Mouse (Mus musculus) limb, embryonic 13.5 days (tissue): ENCODE measurements around the gene Lrrc61. TPM values are rescaled to one million over a fixed set of nuclear protein-coding genes. Genes with fewer than 3 reads are reported as not detected.
"Not testable (repeated sequence)": the region's sequence is repeated elsewhere in the genome, so short reads cannot be mapped to it uniquely, and the experiment has no call there.

Source experiments
- ATAC-seq: fragments of 200-750 bp; cut with Nextera tagmentation; 2 replicates; pipeline ENCODE4 v1.8.0; 2017; ENCODE audit warnings: low read depth, moderate number of reproducible peaks, moderate TSS enrichment; ENCODE audit not compliant: low FRiP score
- H3K27ac ChIP-seq: fragments of 300-500 bp; sonication (generic); 2 replicates; pipeline ENCODE4 v1.5.1; 2015; ENCODE audit warnings: inconsistent platforms, mild to moderate bottlenecking, moderate library complexity
- H3K27me3 ChIP-seq: fragments of 300-500 bp; sonication (generic); 2 replicates; pipeline ENCODE4 v1.6.1; 2015; ENCODE audit warnings: mild to moderate bottlenecking, inconsistent platforms
- H3K36me3 ChIP-seq: fragments of 300-500 bp; sonication (generic); 2 replicates; pipeline ENCODE4 v1.6.1; 2015; ENCODE audit warnings: inconsistent platforms, mild to moderate bottlenecking, moderate library complexity
- H3K4me1 ChIP-seq: fragments of 300-500 bp; sonication (generic); 2 replicates; pipeline ENCODE4 v1.6.1; 2015; ENCODE audit warnings: inconsistent platforms
- H3K4me2 ChIP-seq: fragments of 300-500 bp; sonication (generic); replicated peaks from 2 replicates; pipeline ENCODE4 v1.6.1; 2015; ENCODE audit warnings: inconsistent platforms, mild to moderate bottlenecking, moderate library complexity
- H3K4me3 ChIP-seq: fragments of 300-500 bp; sonication (generic); 2 replicates; pipeline ENCODE4 v1.5.1; 2015; ENCODE audit warnings: moderate library complexity, mild to moderate bottlenecking, inconsistent platforms
- H3K9ac ChIP-seq: fragments of 300-500 bp; sonication (generic); 2 replicates; pipeline ENCODE4 v1.6.1; 2015; ENCODE audit warnings: mild to moderate bottlenecking, inconsistent platforms
- H3K9me3 ChIP-seq: fragments of 300-500 bp; sonication (generic); 2 replicates; pipeline ENCODE4 v1.6.1; 2016; ENCODE audit warnings: inconsistent platforms
- WGBS: fragments of 180-500 bp; shearing (Covaris S2); methylation state at CpG from one replicate; pipeline ENCODE4 v1.1.7; 2015; 5-methylcytosine and 5-hydroxymethylcytosine counted together
- polyA plus RNA-seq: library from polyadenylated mRNA; unstranded; fragments of >200 nt; fragmentation: Nextera tagmentation; extraction: Ambion mirVana; gene quantifications from 2 replicates; pipeline ENCODE4 v1.2.1, GENCODE M21; 2015

Gene Lrrc61
- 6.9 and 11.6 TPM in 2 replicates for polyA plus RNA-seq

DNA sequence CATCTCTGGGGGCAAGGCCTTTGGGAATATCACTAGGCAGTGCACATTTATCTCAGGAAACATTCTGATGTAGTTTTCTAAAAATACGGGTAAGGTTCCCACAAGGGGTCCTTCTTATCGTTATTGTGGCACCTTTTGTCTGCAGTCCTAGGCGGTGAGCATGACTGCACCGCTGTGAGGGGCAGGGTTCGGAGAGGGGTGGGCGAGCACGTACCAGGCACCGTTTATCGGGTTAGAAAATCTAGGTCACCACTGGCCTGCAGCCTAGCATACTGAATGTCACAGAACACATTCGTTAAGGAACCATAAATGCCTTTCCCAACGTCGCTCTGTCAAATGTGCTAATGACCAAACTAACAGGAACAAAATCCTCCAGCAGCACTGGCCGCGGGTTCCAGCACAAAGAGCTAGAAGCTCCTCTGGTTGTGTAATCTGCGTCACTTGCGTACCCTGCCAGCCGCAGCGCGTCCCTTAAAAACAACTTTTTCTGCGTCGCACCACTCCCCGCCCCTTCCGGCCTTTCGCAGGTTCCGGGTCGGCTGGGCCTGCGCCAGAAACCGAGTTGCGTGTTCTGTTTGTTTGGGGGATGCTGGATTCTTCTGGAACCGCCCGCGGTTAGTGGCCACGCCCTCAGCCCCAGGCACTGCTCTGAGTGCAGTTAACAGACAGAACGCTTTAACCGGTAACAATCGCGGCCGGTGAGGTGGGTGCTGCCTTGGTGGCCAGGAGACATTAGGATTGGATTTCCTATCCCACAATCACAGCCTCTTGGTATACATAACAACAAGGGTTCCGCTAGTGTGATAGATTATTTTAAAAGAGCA, at the start of gene Lrrc61:
Gene Lrrc61, plus strand, starts transcription at position 517 of the 824 bp plus-strand sequence.
- H3K4me3 ChIP-seq: peak within 1 kb of the TSS; percentile 55
- H3K36me3 ChIP-seq: peaks cover 7% of the 10 kb centered on the region; the same call in 1 of the 2 replicates
- H3K9me3 ChIP-seq: 0 out of 2 replicates have a peak, but pooled peaks cover 3% of the 10 kb centered on the region
- peak within 1 kb of the TSS; percentile 79 for H3K4me2 ChIP-seq
- H3K9ac ChIP-seq: peak within 1 kb of the TSS; percentile 71
- no peaks in the 10 kb centered on the region for H3K27me3 ChIP-seq
- H3K4me1 ChIP-seq: peaks cover 15% of the 10 kb centered on the region
- under 1% methylated on average over 39 of the region's 39 CpGs for WGBS
- peak within 1 kb of the TSS; percentile 93 for H3K27ac ChIP-seq
- peak; percentile 92 for ATAC-seq

DNA sequence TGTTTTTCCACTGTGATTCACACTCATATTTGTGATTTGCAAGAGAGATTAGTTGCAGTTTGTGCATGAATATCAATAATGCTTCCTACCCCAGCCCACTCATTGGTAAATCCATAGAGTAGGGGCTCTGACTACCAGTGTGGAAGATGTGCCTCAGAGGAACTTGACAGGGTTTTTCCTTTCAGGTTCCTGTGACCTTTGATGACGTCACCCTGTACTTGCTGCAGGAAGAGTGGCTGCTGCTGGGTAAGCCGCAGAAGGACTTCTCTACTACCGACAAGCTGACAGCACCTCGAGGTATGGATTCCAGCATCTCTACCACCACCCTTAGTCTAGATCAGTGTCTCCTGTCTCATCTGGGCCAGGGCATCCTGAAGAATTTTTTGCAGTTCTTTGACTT, 46.5 kb upstream of the Lrrc61 start:
- no peak overlapping the region for H3K4me2 ChIP-seq
- no peak for ATAC-seq
- peaks cover 40% of the 10 kb centered on the region for H3K36me3 ChIP-seq
- no peak overlapping the region for H3K4me3 ChIP-seq
- H3K27ac ChIP-seq: no peak overlapping the region
- 86% methylated on average over 4 of the region's 4 CpGs for WGBS
- no peak overlapping the region for H3K9ac ChIP-seq
- peaks cover 9% of the 10 kb centered on the region; the same call in 1 of the 2 replicates for H3K4me1 ChIP-seq
- H3K9me3 ChIP-seq: no peaks in the 10 kb centered on the region
- H3K27me3 ChIP-seq: no peaks in the 10 kb centered on the region

DNA sequence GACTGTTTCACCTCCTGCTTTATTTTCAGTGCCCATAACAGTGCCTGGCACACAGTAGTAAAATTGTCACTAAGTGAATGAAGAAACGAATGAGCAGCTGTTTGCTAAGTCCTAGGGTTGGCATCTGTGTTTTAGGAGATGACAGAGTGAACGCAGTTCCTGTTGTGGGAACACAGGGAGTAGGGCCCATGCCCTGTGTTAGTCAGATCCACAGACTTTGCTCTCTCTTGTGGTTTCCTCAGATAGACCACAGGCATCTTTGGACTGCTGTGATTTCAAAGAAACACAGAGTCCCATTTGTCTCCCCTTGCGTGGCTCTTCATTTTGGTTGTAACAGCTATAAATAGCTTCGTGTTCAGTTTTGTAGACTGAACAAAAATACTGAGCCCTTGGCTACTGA, 44.2 kb upstream of the Lrrc61 start:
- Histone ChIP-seq H3K4me3 (no peak overlapping the region), H3K9me3 (no peaks in the 10 kb centered on the region), H3K4me2 (no peak overlapping the region), H3K9ac (no peak overlapping the region), H3K36me3 (peaks cover 64% of the 10 kb centered on the region), H3K27me3 (no peaks in the 10 kb centered on the region), H3K27ac (no peak overlapping the region), H3K4me1 (peaks cover 2% of the 10 kb centered on the region; the same call in 1 of the 2 replicates)
- 80% methylated on average over 4 of the region's 4 CpGs for WGBS
- ATAC-seq: no peak

DNA sequence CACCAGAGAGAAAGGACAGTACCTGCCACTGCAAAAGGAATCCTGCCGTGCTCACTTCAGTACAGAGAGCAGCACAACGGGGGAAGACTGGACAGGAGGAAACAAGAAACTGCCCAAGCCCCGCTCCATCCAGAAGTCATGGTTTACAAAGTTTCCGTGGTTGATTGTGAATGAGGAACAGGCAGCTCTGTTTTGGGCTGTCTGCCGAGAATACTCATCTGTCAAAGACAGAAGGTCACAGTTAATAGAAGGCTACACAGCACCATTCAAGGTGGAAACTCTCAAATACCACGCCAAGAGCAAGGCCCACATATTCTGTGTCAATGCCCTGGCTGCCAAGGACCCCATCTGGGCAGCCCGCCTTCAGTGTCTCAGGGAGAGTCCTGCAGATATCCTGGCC, 42.7 kb upstream of the Lrrc61 start:
- Histone ChIP-seq H3K27ac (no peak overlapping the region), H3K36me3 (peaks cover 78% of the 10 kb centered on the region), H3K4me3 (no peak overlapping the region), H3K9me3 (no peaks in the 10 kb centered on the region; the same call in 1 of the 2 replicates), H3K4me2 (no peak overlapping the region), H3K27me3 (no peaks in the 10 kb centered on the region), H3K4me1 (no peaks in the 10 kb centered on the region), H3K9ac (no peak overlapping the region)
- ATAC-seq: no peak
- WGBS: 90% methylated on average over 7 of the region's 7 CpGs

DNA sequence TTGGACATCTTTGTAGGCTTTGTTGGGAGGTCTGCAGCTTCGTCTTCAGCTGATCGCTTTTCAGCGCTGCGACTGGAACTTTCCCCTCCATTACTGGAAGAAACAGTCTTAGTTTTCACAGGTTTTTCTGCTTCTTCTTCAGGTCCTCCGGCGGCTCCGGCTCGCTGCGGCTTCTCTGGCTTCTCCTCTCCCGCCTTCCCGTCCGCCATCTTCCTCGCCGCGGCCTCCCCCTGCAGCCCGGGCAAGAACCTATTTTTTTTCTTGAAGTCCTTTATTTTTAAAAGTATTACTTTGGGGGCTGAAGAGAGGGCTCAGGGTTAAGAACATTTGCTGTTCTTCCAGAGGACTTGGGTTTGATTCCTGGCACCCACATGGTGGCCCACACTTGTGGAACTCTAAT, 29.7 kb upstream of the Lrrc61 start:
- H3K4me3 ChIP-seq, H3K4me1 ChIP-seq, H3K27me3 ChIP-seq, H3K4me2 ChIP-seq, H3K9ac ChIP-seq, ATAC-seq, H3K9me3 ChIP-seq, H3K27ac ChIP-seq: not testable (repeated sequence)
- peaks cover 54% of the 10 kb centered on the region for H3K36me3 ChIP-seq
- 97% methylated on average over 16 of the region's 16 CpGs for whole genome bisulfite sequencing

DNA sequence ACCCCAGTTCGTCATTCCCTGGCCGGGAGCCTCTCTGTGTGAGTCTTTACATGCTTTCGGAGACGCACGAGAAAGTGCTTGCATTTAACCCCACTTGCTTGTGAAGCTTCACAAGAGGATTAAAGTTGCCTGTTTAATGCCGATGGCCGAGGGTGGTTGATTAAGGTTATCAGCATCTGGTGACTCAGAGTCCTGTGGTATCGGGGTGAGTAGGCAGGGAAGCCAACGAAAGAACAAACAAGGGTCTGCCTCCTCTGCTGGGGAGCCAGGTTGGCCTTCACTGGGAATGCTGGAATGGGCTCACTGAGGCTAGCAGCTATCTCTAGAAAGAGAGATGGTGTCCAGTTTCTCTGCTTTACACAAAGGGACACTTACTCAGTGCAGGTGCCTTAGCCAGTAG, 26.7 kb upstream of the Lrrc61 start:
- no peak for ATAC-seq
- no peak overlapping the region for H3K4me2 ChIP-seq
- no peaks in the 10 kb centered on the region for H3K4me1 ChIP-seq
- H3K36me3 ChIP-seq: peaks cover 68% of the 10 kb centered on the region
- 92% methylated on average over 9 of the region's 9 CpGs for WGBS
- no peaks in the 10 kb centered on the region for H3K9me3 ChIP-seq
- H3K4me3 ChIP-seq: no peak overlapping the region
- no peak overlapping the region for H3K9ac ChIP-seq
- no peaks in the 10 kb centered on the region for H3K27me3 ChIP-seq
- H3K27ac ChIP-seq: no peak overlapping the region

DNA sequence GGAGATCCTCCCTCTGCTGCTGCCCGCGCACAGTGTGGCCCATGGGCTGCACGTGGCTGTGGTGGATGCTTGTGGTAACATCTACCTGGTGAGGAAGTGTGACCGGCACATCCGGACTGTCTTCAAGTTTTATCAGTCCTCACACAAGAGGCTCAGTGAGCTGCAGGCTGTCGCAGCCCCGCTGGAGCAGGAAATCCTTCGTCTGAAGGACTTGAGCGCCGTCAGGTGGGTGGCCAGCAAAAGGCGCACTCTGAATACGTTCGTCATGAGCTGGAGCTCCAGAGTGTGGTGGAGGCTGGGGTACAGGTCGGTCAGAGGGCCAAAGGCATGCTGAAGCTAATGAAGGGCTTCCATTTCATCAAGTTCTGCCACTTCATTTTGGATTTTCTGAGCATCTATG, 25.3 kb upstream of the Lrrc61 start:
- Histone ChIP-seq H3K27me3 (no peaks in the 10 kb centered on the region), H3K9me3 (no peaks in the 10 kb centered on the region), H3K4me1 (no peaks in the 10 kb centered on the region), H3K4me3 (no peak overlapping the region), H3K36me3 (peaks cover 76% of the 10 kb centered on the region), H3K4me2 (no peak overlapping the region), H3K9ac (no peak overlapping the region), H3K27ac (no peak overlapping the region)
- 74% methylated on average over 14 of the region's 14 CpGs for WGBS
- ATAC-seq: no peak

DNA sequence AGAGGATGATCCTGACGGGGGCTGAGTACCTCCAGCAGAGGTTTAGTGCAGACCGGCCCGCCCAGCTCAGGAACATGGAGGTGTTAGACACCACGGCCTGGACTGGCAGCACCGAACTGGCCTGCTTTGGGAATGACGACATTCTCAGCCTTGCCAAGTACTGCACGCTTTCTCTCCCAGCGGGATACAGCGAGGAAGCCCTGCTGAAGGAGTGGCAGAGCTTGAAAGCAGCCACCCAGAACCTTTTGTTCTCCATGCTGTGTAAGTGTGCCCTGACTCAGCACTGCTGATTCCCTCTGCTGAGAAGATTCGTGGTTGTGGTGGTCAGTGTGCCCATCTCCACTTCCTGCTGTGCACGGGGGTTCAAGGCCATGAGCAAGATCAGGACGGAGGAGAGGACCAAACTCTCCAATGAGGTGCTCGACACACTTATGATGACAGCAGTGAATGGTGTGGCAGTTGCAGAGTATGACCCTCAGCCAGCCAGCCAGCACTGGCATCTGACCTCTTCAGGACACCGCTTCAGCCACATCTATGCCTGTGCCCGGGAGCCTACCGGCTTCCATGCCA, 24.6 kb upstream of the Lrrc61 start:
- H3K36me3 ChIP-seq: peaks cover 76% of the 10 kb centered on the region
- 87% methylated on average over 16 of the region's 16 CpGs for WGBS
- no peak overlapping the region for H3K27ac ChIP-seq
- H3K4me1 ChIP-seq: no peaks in the 10 kb centered on the region
- no peaks in the 10 kb centered on the region for H3K9me3 ChIP-seq
- H3K4me3 ChIP-seq: no peak overlapping the region
- no peak overlapping the region for H3K4me2 ChIP-seq
- no peak for ATAC-seq
- no peaks in the 10 kb centered on the region for H3K27me3 ChIP-seq
- H3K9ac ChIP-seq: no peak overlapping the region

DNA sequence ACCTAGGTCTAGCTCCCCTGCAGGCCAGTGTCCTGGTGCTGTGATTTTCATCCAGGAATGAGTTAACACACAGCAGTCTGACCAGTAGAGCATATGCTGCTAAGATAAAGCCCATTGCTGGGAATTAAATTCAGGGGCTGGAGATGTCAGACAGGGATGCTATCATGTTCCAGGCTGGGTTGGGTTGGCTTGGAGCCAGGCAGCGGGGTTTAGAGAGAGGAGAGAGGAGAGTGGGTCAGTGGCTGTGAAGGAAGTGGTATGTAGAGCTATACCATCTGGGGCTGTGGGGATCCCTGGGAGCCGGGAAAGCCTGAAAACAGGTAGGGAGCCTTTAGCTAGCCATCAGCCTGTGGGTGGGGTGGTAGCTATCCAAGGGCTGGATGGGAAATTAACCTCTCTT, 23.7 kb upstream of the Lrrc61 start:
- H3K36me3 ChIP-seq: peaks cover 67% of the 10 kb centered on the region
- WGBS: 70% methylated on average over 2 of the region's 2 CpGs
- H3K9ac ChIP-seq: no peak overlapping the region
- no peaks in the 10 kb centered on the region for H3K9me3 ChIP-seq
- no peak overlapping the region for H3K4me2 ChIP-seq
- H3K27ac ChIP-seq: no peak overlapping the region
- no peak overlapping the region for H3K4me3 ChIP-seq
- no peaks in the 10 kb centered on the region for H3K27me3 ChIP-seq
- H3K4me1 ChIP-seq: no peaks in the 10 kb centered on the region
- no peak for ATAC-seq

DNA sequence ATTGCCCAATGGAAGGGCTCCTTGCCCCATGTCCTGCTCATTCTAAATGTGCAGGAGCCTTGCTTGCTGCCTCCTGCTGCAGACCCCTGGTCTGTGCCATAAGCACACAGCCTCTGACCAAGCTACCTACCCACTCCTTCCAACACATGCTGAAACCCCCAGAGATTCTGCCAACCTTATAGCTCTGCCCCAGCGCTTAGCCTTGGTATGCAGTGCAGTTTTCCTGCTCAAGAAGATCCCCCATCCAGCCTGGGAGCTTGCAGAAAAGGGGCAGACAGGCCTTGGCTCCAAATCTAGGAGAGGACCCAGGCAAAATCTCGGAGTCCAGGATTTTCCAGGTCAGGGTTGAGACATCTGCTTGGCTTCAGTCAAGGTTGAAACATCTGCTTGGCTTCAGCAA, 21.1 kb upstream of the Lrrc61 start:
- Histone ChIP-seq H3K36me3 (peaks cover 43% of the 10 kb centered on the region), H3K27me3 (0 out of 2 replicates have a peak, but pooled peaks cover 5% of the 10 kb centered on the region), H3K27ac (no peak overlapping the region), H3K4me3 (no peak overlapping the region), H3K9ac (no peak overlapping the region), H3K4me1 (peaks cover 14% of the 10 kb centered on the region), H3K4me2 (no peak overlapping the region), H3K9me3 (no peaks in the 10 kb centered on the region)
- WGBS: 76% methylated on average over 2 of the region's 2 CpGs
- no peak for ATAC-seq

DNA sequence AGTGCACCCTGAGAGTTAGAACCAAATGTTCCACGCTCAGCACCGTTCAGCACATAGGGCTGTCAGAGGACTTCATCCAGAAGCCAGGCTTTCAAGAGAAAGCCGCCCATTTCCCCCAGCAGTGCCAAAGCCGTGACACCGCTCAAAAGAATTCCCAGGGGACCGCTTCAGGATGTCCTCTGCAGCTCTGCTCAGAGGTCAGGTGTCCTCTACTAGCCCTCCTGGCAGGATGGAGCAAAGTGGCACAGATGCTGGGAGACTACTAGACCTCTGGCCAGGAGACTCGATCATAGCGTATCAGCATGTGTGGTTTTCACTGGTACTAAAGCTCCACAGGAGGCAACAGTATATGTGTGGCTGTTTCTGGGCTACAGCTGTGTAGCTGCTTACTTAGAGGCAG, 19.7 kb upstream of the Lrrc61 start:
- 80% methylated on average over 8 of the region's 8 CpGs for WGBS
- H3K4me1 ChIP-seq: peaks cover 16% of the 10 kb centered on the region
- ATAC-seq: no peak
- H3K9ac ChIP-seq: no peak overlapping the region
- no peak overlapping the region for H3K4me3 ChIP-seq
- peaks cover 29% of the 10 kb centered on the region for H3K36me3 ChIP-seq
- no peak overlapping the region for H3K27ac ChIP-seq
- no peak overlapping the region for H3K4me2 ChIP-seq
- no peaks in the 10 kb centered on the region for H3K9me3 ChIP-seq
- H3K27me3 ChIP-seq: 0 out of 2 replicates have a peak, but pooled peaks cover 5% of the 10 kb centered on the region

DNA sequence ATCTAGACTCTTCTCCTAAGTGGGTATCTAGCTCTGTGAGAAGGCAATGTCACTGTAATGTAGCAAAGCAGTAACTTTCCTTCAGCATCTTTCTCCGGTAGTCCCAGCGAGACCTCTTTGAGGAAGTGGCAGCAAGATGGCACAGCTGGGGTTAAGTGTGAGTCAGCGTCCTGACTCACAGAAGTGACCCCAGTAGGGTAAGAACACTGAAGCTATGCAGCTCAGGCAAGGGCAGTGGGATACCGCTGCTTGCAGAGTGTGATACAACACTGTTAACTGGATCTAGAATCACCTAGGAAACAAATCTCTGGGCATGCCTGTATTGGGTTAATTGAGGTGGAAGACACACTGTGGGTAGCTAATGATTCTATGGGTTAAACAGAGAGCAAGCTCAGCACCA, 18.5 kb upstream of the Lrrc61 start:
- Histone ChIP-seq H3K9me3 (no peaks in the 10 kb centered on the region), H3K27me3 (0 out of 2 replicates have a peak, but pooled peaks cover 5% of the 10 kb centered on the region), H3K4me3 (no peak overlapping the region), H3K27ac (no peak overlapping the region), H3K4me2 (no peak overlapping the region), H3K9ac (peak overlapping the region; percentile 19; the same call in 1 of the 2 replicates), H3K4me1 (peaks cover 19% of the 10 kb centered on the region), H3K36me3 (peaks cover 24% of the 10 kb centered on the region)
- 71% methylated on average over 4 of the region's 4 CpGs for WGBS
- ATAC-seq: no peak
